Mouse (Mus musculus) lung, embryonic 15.5 days (tissue): ENCODE results near the gene Gm13279. TPM values are rescaled to one million over a fixed set of nuclear protein-coding genes. Genes with fewer than 3 reads are reported as not detected.
"Not testable (repeated sequence)": the region's sequence is repeated elsewhere in the genome, so short reads cannot be mapped to it uniquely, and the experiment has no call there.

Experiments
- ATAC-seq: fragments of 200-750 bp; cut with Nextera tagmentation; 2 replicates; pipeline ENCODE4 v1.8.0; 2017; ENCODE audit warnings: moderate number of reproducible peaks, borderline replicate concordance; ENCODE audit not compliant: low FRiP score, low TSS enrichment; ENCODE audit errors: extremely low read depth
- H3K27ac ChIP-seq: fragments of 300-500 bp; sonication (generic); 2 replicates; pipeline ENCODE4 v1.5.1; 2015; ENCODE audit warnings: moderate library complexity, mild to moderate bottlenecking, inconsistent platforms
- H3K27me3 ChIP-seq: fragments of 300-500 bp; sonication (generic); 2 replicates; pipeline ENCODE4 v1.6.1; 2015; ENCODE audit warnings: inconsistent platforms
- H3K36me3 ChIP-seq: fragments of 300-500 bp; sonication (generic); 2 replicates; pipeline ENCODE4 v1.6.1; 2015; ENCODE audit warnings: inconsistent platforms
- H3K4me1 ChIP-seq: fragments of 300-500 bp; sonication (generic); 2 replicates; pipeline ENCODE4 v1.6.1; 2015; ENCODE audit warnings: inconsistent platforms
- H3K4me2 ChIP-seq: fragments of 300-500 bp; sonication (generic); 2 replicates; pipeline ENCODE4 v1.6.1; 2015; ENCODE audit warnings: inconsistent platforms, mild to moderate bottlenecking, moderate library complexity
- H3K4me3 ChIP-seq: fragments of 300-500 bp; sonication (generic); 2 replicates; pipeline ENCODE4 v1.5.1; 2015; ENCODE audit warnings: mild to moderate bottlenecking, inconsistent platforms
- H3K9ac ChIP-seq: fragments of 300-500 bp; sonication (generic); 2 replicates; pipeline ENCODE4 v1.6.1; 2015; ENCODE audit warnings: inconsistent platforms
- H3K9me3 ChIP-seq: fragments of 300-500 bp; sonication (generic); 2 replicates; pipeline ENCODE4 v1.6.1; 2016; ENCODE audit warnings: inconsistent platforms
- WGBS: fragments of 180-500 bp; shearing (Covaris S2); methylation state at CpG from one replicate; pipeline ENCODE4 v1.1.7; 2015; 5-methylcytosine and 5-hydroxymethylcytosine counted together
- polyA plus RNA-seq: library from polyadenylated mRNA; unstranded; fragments of >200 nt; fragmentation: Nextera tagmentation; extraction: Ambion mirVana; gene quantifications from 2 replicates; pipeline ENCODE4 v1.2.1, GENCODE M21; 2015

Gene Gm13279
- polyA plus RNA-seq, 1 experiment from 2014 or later, result not detected

DNA sequence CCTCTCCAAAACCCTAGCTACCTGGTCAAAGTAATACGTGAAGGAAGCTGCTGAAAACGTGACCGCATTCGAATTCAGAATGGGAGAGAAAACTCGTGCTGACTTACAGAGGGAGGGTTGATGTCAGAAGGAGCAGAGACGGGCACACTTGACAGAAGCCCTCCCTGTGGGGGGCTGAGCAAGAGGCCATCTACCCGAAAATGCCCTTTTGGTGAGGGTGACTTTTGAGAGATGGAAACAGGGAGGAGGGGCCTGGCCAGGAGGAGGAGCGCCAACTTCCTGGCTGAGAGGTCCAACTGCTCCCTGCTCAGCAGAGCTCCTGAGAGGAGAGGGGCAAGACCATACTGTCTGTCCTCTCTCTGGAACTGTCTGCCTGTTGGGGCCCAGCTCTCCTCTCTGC is 8.0 kb downstream of the Gm13279 start, which contains the start of gene Gm13288:
Gm13288 (plus strand) TSS at position 301 of the 400 bp plus-strand sequence.
- H3K4me2 ChIP-seq, result peak within 1 kb of the TSS; percentile 38
- ATAC-seq, H3K9ac ChIP-seq, H3K36me3 ChIP-seq, H3K9me3 ChIP-seq, H3K27me3 ChIP-seq, H3K4me1 ChIP-seq: not testable (repeated sequence)
- H3K27ac ChIP-seq, result 0 out of 2 replicates have a peak within 1 kb of the TSS, but pooled peaks have one; percentile 63
- WGBS, result no CpG with 5 or more reads among the region's 8 CpGs
- H3K4me3 ChIP-seq, result peak within 1 kb of the TSS; percentile 25; the same call in 1 of the 2 replicates

DNA sequence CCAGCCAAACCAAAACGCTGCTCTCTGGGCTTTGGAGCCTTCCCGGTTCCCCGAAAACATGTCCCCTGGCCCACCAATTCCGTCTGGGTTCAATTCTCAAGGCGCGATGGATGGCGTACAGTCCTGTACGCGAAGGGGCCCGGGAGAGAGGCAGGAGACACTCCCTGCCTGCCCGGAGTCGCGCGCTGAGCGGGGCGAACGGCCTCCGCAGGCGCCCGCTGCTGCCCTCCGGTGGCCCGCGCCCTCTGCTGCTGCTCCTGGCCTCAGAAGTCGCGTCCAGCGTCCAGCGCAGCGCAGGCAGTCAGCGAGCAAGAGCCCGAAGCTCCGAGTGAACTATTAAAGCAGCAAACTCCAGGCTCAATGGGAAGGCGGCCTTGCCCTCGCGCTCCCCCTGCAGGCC is 8.6 kb downstream of the Gm13279 start:
- 0% methylated on average over 12 of the region's 34 CpGs for WGBS

DNA sequence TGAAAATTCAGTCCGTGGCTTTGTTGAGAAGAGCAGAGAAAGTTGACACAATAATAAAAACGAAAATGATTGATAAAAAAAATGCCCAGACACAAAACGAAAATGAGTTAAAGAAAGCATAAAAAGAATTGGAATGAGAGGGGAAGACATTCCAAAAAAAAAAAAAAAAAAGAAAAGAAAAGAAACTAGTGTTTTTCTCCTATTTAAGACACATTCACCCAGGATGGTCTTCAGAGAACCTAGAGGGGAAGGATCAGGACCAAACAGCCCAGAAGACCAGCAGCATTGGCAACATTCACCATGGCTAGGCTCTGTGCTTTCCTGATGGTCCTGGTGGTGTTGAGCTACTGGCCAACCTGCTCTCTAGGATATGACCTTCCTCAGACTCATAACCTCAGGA is 18.7 kb downstream of the Gm13279 start, which contains the start of gene Ifna7:
Ifna7 (plus strand) TSS at position 301 of the 400 bp plus-strand sequence.
- no peak within 1 kb of the TSS for H3K27ac ChIP-seq
- no peaks in the 10 kb centered on the region for H3K4me1 ChIP-seq
- WGBS, result 39% methylated on average over 3 of the region's 3 CpGs
- no peak within 1 kb of the TSS for H3K9ac ChIP-seq
- no peaks in the 10 kb centered on the region for H3K36me3 ChIP-seq
- ATAC-seq, result no peak
- H3K27me3 ChIP-seq, result no peaks in the 10 kb centered on the region
- no peak within 1 kb of the TSS for H3K4me3 ChIP-seq
- H3K9me3 ChIP-seq, result no peaks in the 10 kb centered on the region
- H3K4me2 ChIP-seq, result no peak within 1 kb of the TSS

More for the DNA sequence above, 8.6 kb downstream of the Gm13279 start:
- not testable (repeated sequence) for H3K27me3 ChIP-seq, ATAC-seq, H3K9me3 ChIP-seq, H3K36me3 ChIP-seq, H3K4me1 ChIP-seq, H3K9ac ChIP-seq
- Histone ChIP-seq H3K4me2 (peak overlapping the region; percentile 38), H3K4me3 (peak overlapping the region; percentile 25; the same call in 1 of the 2 replicates), H3K27ac (0 out of 2 replicates have a peak overlapping the region, but pooled peaks have one; percentile 63)

DNA sequence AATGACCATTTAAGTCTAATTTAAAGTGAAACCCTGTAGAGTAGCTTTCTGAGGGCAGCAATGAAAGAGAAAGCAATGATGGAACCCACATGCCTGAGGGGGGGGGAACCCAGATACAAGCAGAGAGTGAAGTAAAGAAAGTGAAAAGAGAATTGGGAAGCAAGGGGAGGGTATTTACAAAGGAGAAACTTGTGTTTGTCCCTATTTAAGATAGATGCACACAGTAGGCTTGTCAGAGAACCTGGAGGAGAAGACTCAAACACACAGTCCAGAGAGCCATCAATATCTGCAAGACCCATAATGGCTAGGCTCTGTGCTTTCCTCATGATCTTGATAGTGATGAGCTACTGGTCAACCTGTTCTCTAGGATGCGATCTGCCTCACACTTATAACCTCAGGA is 22.5 kb downstream of the Gm13279 start, which contains the start of gene Ifna11:
Ifna11 (plus strand) TSS at position 301 of the 400 bp plus-strand sequence.
- H3K9me3 ChIP-seq, result no peaks in the 10 kb centered on the region
- H3K4me2 ChIP-seq, result no peak within 1 kb of the TSS

DNA sequence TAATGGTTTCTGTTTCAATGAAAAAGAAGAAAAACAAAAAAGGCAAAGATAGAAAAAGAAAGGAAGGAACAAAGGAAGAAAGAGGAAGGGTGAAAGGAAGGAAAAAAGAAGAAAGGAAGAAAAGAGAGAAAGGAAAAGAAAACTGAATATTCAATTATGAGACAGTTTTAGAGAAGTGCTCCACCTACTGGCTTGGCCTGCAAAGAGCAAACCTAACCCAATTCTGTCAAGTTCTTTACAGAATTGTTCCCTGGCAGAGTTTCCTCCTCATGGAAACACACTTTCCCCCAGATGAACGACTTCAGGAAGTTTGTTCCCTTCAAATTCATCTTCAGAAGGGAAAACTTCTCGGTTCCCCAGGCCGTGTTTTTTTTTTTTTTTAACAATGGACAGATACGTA is 25.8 kb downstream of the Gm13279 start:
- H3K27ac ChIP-seq, result no peak overlapping the region
- ATAC-seq, result no peak
- no peak overlapping the region for H3K9ac ChIP-seq
- H3K9me3 ChIP-seq, result no peaks in the 10 kb centered on the region
- H3K36me3 ChIP-seq, result no peaks in the 10 kb centered on the region
- no peaks in the 10 kb centered on the region for H3K27me3 ChIP-seq
- H3K4me3 ChIP-seq, result no peak overlapping the region
- H3K4me1 ChIP-seq, result no peaks in the 10 kb centered on the region
- WGBS, result 22% methylated on average over 4 of the region's 4 CpGs
- no peak overlapping the region for H3K4me2 ChIP-seq

More for the DNA sequence above, 22.5 kb downstream of the Gm13279 start, which contains the start of gene Ifna11:
- Histone ChIP-seq H3K36me3 (no peaks in the 10 kb centered on the region), H3K9ac (no peak within 1 kb of the TSS), H3K27me3 (no peaks in the 10 kb centered on the region), H3K4me1 (no peaks in the 10 kb centered on the region), H3K27ac (no peak within 1 kb of the TSS), H3K4me3 (no peak within 1 kb of the TSS)
- 83% methylated on average over 1 of the region's 1 CpGs for WGBS
- no peak for ATAC-seq

DNA sequence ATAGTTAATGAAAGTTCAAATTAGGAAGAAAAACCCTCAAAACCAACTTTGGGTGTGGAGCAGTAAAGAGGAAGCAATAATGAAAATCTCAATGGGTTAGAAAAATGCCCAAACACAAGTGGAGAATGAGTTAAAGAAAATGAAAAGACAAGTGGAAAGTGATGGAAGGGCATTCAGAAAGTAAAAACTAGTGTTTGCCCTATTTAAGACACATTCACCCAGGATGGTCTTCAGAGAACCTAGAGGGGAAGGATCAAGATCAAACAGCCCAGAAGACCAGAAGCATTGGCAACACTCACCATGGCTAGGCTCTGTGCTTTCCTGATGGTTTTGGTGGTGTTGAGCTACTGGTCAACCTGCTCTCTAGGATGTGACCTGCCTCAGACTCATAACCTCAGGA is 29.9 kb downstream of the Gm13279 start, which contains the start of gene Ifna6:
Ifna6 (plus strand) TSS at position 301 of the 400 bp plus-strand sequence.
- H3K27ac ChIP-seq, H3K9ac ChIP-seq, H3K4me1 ChIP-seq, H3K9me3 ChIP-seq, H3K4me2 ChIP-seq, H3K4me3 ChIP-seq, H3K36me3 ChIP-seq, ATAC-seq, H3K27me3 ChIP-seq: not testable (repeated sequence)

DNA sequence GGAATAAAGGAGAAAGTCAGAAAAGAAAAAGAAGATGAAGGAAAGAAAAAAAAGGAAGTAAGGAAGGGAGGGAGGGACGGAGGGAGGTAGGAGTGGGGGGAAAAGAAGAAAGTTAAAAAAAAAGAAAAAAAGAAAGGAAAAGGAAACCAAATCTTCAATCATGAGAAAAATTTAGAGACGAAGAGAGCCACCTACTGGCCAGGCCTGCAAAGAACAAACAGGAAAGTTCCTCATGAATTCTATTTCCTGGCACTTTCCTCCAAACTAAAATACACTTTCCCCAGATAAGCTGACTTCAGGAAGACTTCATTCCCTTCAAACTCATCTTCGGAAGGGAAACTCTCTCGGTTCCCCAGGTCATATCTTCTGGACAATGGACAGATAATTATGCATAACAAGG is 33.3 kb downstream of the Gm13279 start:
- WGBS, result 20% methylated on average over 4 of the region's 4 CpGs
- no peaks in the 10 kb centered on the region for H3K9me3 ChIP-seq
- H3K27me3 ChIP-seq, result no peaks in the 10 kb centered on the region

DNA sequence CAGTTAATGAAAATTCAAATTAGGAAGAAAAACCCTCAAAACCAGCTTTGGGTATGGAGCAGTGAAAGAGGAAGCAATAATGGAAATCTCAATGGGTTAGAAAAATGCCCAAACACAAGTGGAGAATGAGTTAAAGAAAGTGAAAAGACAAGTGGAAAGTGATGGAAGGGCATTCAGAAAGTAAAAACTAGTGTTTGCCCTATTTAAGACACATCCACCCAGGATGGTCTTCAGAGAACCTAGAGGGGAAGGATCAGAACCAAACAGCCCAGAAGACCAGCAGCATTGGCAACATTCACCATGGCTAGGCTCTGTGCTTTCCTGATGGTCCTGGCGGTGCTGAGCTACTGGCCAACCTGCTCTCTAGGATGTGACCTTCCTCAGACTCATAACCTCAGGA is 38.0 kb downstream of the Gm13279 start, which contains the start of gene Ifna5:
Ifna5 (plus strand) TSS at position 301 of the 400 bp plus-strand sequence.
- not testable (repeated sequence) for H3K27me3 ChIP-seq, H3K27ac ChIP-seq, ATAC-seq, H3K4me2 ChIP-seq, H3K9me3 ChIP-seq, H3K4me1 ChIP-seq, H3K36me3 ChIP-seq, H3K9ac ChIP-seq, H3K4me3 ChIP-seq
- WGBS, result 87% methylated on average over 1 of the region's 1 CpGs

More for the DNA sequence above, 33.3 kb downstream of the Gm13279 start:
- no peak overlapping the region for H3K4me2 ChIP-seq
- no peaks in the 10 kb centered on the region for H3K36me3 ChIP-seq
- H3K9ac ChIP-seq, result no peak overlapping the region
- H3K27ac ChIP-seq, result no peak overlapping the region
- no peak overlapping the region for H3K4me3 ChIP-seq
- no peaks in the 10 kb centered on the region for H3K4me1 ChIP-seq
- ATAC-seq, result no peak

DNA sequence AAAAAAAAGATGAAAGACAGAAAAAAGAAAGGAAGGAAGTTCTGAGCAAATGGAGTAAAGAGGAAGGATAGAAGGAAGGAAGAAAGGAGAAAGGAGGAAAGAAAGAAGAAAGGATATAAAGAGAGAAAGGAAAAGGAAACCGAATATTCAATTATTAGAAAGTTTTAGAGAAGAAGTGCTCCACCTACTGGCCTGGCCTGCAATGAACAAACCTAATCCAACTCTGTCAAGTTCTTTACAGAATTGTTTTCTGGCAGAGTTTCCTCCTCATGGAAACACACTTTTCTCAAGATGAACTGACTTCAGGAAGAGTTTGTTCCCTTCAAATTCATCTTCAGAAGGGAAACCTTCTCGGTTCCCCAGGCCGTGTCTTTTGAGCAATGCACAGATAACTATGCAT is 41.6 kb downstream of the Gm13279 start:
- H3K27ac ChIP-seq, result no peak overlapping the region
- no peaks in the 10 kb centered on the region for H3K4me1 ChIP-seq
- WGBS, result 51% methylated on average over 3 of the region's 3 CpGs
- H3K9me3 ChIP-seq, result no peaks in the 10 kb centered on the region
- H3K4me3 ChIP-seq, result no peak overlapping the region
- no peaks in the 10 kb centered on the region; the same call in 1 of the 2 replicates for H3K27me3 ChIP-seq
- no peak overlapping the region for H3K4me2 ChIP-seq
- no peak for ATAC-seq
- no peaks in the 10 kb centered on the region for H3K36me3 ChIP-seq
- no peak overlapping the region for H3K9ac ChIP-seq

DNA sequence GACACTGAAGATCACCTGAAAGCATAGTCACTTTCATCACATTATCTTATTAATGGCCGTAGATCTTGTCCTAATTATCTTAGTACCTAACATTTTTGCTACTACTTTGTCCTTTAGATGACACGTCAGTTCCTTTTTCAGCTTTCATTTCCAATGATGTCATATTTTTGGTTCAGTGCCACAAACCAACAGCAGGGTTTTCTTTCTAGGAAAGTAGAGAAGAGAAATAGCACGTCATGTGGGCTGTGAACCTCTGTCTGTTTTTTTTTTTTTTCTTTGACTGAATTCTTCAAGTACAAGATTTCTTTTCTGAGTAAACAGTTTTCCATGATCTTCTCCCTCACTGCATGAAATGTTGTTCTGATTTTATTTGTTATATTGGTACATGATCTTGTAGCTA is 42.9 kb downstream of the Gm13279 start:
- no peak overlapping the region for H3K27ac ChIP-seq
- H3K4me3 ChIP-seq, result no peak overlapping the region
- H3K4me2 ChIP-seq, result no peak overlapping the region
- no peak for ATAC-seq
- H3K27me3 ChIP-seq, result no peaks in the 10 kb centered on the region; the same call in 1 of the 2 replicates
- 58% methylated on average over 3 of the region's 3 CpGs for WGBS
- H3K9me3 ChIP-seq, result no peaks in the 10 kb centered on the region
- H3K4me1 ChIP-seq, result no peaks in the 10 kb centered on the region
- H3K9ac ChIP-seq, result no peak overlapping the region
- H3K36me3 ChIP-seq, result no peaks in the 10 kb centered on the region

DNA sequence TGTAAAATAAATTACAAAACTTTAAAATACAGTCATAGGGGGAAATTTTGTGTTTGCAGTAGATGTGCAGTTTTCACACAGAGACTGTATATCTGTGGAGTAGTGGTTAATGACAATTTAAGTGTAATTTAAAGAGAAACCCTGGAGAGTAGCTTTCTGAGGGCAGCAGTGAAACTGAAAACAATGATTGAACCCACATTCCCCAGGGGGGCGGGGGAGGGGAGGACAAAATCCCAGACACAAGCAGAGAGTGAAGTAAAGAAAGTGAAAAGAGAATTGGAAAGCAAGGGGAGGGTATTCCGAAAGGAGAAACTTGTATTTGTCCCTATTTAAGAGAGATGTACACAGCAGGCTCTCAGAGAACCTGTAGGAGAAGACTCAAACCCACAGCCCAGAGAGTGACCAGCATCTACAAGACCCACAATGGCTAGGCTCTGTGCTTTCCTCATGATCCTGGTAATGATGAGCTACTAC is 44.3 kb downstream of the Gm13279 start, which contains the start of gene Ifna4:
Ifna4 (plus strand) TSS at position 424 of the 474 bp plus-strand sequence.
- no peak for ATAC-seq
- Histone ChIP-seq H3K27me3 (no peaks in the 10 kb centered on the region; the same call in 1 of the 2 replicates), H3K9me3 (no peaks in the 10 kb centered on the region), H3K4me1 (no peaks in the 10 kb centered on the region), H3K27ac (no peak within 1 kb of the TSS), H3K4me2 (no peak within 1 kb of the TSS), H3K36me3 (no peaks in the 10 kb centered on the region), H3K4me3 (no peak within 1 kb of the TSS), H3K9ac (no peak within 1 kb of the TSS)
- WGBS, result 38% methylated on average over 2 of the region's 2 CpGs

DNA sequence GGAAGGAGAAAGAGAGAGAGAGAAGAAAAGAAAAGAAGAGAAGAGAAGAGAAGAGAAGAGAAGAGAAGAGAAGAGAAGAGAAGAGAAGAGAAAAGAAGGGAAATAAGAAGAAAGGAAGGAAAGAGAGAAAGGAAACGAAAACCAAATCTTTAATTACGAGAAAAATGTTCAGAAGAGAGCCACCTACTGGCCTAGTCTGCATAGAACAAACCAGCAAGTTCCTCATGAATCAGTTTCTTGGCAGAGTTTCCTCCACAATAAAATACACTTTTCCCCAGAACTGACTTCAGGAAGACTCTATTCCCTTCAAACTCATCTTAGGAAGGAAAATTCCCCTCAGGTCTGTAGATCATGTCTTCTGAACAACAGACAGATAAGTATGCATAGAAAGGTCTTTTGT is 48.1 kb downstream of the Gm13279 start:
- Histone ChIP-seq H3K27ac (no peak overlapping the region), H3K36me3 (no peaks in the 10 kb centered on the region), H3K4me2 (no peak overlapping the region), H3K4me1 (no peaks in the 10 kb centered on the region), H3K4me3 (no peak overlapping the region), H3K9me3 (no peaks in the 10 kb centered on the region), H3K27me3 (no peaks in the 10 kb centered on the region), H3K9ac (no peak overlapping the region)
- ATAC-seq, result no peak
- 33% methylated on average over 2 of the region's 2 CpGs for WGBS
